Mouse (Mus musculus) MEL (cell line): ENCODE results near the gene Cdk16. TPM values are rescaled to one million over a fixed set of nuclear protein-coding genes. Genes with fewer than 3 reads are reported as not detected.

Source experiments
- DNase-seq: peaks from one replicate; pipeline ENCODE4 v3.0.0; 2011; ENCODE audit warnings: low read depth, low spot score
- H3K27ac ChIP-seq: 2 replicates; pipeline ENCODE4 v1.5.1; 2012; ENCODE audit warnings: low read depth, mild to moderate bottlenecking, control low read depth, low read length, moderate library complexity; ENCODE audit not compliant: control insufficient read depth
- H3K27me3 ChIP-seq, 2 experiments: fragments of 150-350 bp in 1 of 2; sonication (generic) in 1 of 2; 2 replicates each; pipeline ENCODE4 v1.6.1; 2012; ENCODE audit warnings: low read length in 2 of 2, mild to moderate bottlenecking in 2 of 2, improper control_type of control experiment in 1 of 2, moderate library complexity in 1 of 2; ENCODE audit not compliant: insufficient read depth in 2 of 2, control insufficient read depth in 1 of 2
- H3K36me3 ChIP-seq, 2 experiments: 2 replicates each; pipeline ENCODE4 v1.6.1; 2012 to 2014; ENCODE audit warnings: low read length in 2 of 2, improper control_type of control experiment in 1 of 2, inconsistent platforms in 1 of 2, mild to moderate bottlenecking in 1 of 2; ENCODE audit not compliant: insufficient read depth in 2 of 2, control insufficient read depth in 1 of 2
- H3K4me1 ChIP-seq, 2 experiments: fragments of 150-350 bp in 1 of 2; sonication (generic) in 1 of 2; 2 replicates each; pipeline ENCODE4 v1.6.1; 2012; ENCODE audit warnings: low read length in 2 of 2, improper control_type of control experiment in 1 of 2, mild to moderate bottlenecking in 1 of 2; ENCODE audit not compliant: insufficient read depth in 2 of 2, control insufficient read depth in 1 of 2
- H3K4me3 ChIP-seq, 2 experiments: fragments of 150-350 bp in 1 of 2; sonication (generic) in 1 of 2; 2 replicates each; pipeline ENCODE4 v1.5.1; 2012; ENCODE audit warnings: low read depth in 2 of 2, low read length in 2 of 2, mild to moderate bottlenecking in 2 of 2, moderate library complexity in 2 of 2, control low read depth in 1 of 2, improper control_type of control experiment in 1 of 2; ENCODE audit not compliant: control insufficient read depth in 1 of 2, insufficient read depth in 1 of 2
- H3K79me2 ChIP-seq: 2 replicates; pipeline ENCODE4 v1.6.1; 2012; ENCODE audit warnings: mild to moderate bottlenecking, low read length, moderate library complexity; ENCODE audit not compliant: control insufficient read depth, poor library complexity, insufficient read depth
- H3K9ac ChIP-seq: 2 replicates; pipeline ENCODE4 v1.6.1; 2012; ENCODE audit warnings: low read depth, mild to moderate bottlenecking, control low read depth, low read length, moderate library complexity; ENCODE audit not compliant: control insufficient read depth, poor library complexity, severe bottlenecking
- H3K9me3 ChIP-seq: fragments of 150-350 bp; sonication (generic); replicated peaks from 2 replicates; pipeline ENCODE4 v1.6.1; 2012; ENCODE audit warnings: mild to moderate bottlenecking, low read length, improper control_type of control experiment, moderate library complexity; ENCODE audit not compliant: insufficient read depth
- BHLHE40 ChIP-seq: IDR thresholded peaks from 2 replicates; pipeline ENCODE4 v1.6.1; 2012; ENCODE audit warnings: low read depth, mild to moderate bottlenecking, inconsistent platforms, low read length, improper control_type of control experiment, borderline replicate concordance
- CHD1 ChIP-seq: IDR thresholded peaks from 2 replicates; pipeline ENCODE4 v1.6.1; 2012; ENCODE audit warnings: low read depth, mild to moderate bottlenecking, inconsistent platforms, low read length, improper control_type of control experiment
- CHD2 ChIP-seq: IDR thresholded peaks from 2 replicates; pipeline ENCODE4 v1.6.1; 2011; ENCODE audit warnings: low read length, improper control_type of control experiment
- CTCF ChIP-seq, 3 experiments: IDR thresholded peaks in 2 of 3; conservative IDR thresholded peaks in 1 of 3; 2 replicates each; pipeline ENCODE4 v1.5.1; 2011 to 2012; ENCODE audit warnings: low read length in 3 of 3, low read depth in 2 of 3, mild to moderate bottlenecking in 2 of 3, improper control_type of control experiment in 1 of 3, inconsistent platforms in 1 of 3, mixed read lengths in 1 of 3, moderate library complexity in 1 of 3; ENCODE audit not compliant: control insufficient read depth in 1 of 3, insufficient read depth in 1 of 3, poor library complexity in 1 of 3, severe bottlenecking in 1 of 3
- E2F4 ChIP-seq: IDR thresholded peaks from 2 replicates; pipeline ENCODE4 v1.6.1; 2011; ENCODE audit warnings: low read depth, low read length, improper control_type of control experiment, borderline replicate concordance
- ELF1 ChIP-seq: IDR thresholded peaks from 2 replicates; pipeline ENCODE4 v1.6.1; 2014; ENCODE audit warnings: low read depth, mild to moderate bottlenecking, inconsistent platforms, low read length, improper control_type of control experiment, moderate library complexity
- EP300 ChIP-seq, 2 experiments: IDR thresholded peaks; 2 replicates each; pipeline ENCODE4 v1.6.1; 2011; ENCODE audit warnings: improper control_type of control experiment in 2 of 2, low read length in 2 of 2, low read depth in 1 of 2, mild to moderate bottlenecking in 1 of 2
- ETS1 ChIP-seq: IDR thresholded peaks from 2 replicates; pipeline ENCODE4 v1.6.1; 2012; ENCODE audit warnings: low read depth, mild to moderate bottlenecking, inconsistent platforms, low read length, improper control_type of control experiment, moderate library complexity
- GABPA ChIP-seq: IDR thresholded peaks from 2 replicates; pipeline ENCODE4 v1.6.1; 2012; ENCODE audit warnings: low read depth, mild to moderate bottlenecking, inconsistent platforms, low read length, improper control_type of control experiment, moderate library complexity
- GATA1 ChIP-seq: IDR thresholded peaks from 2 replicates; pipeline ENCODE4 v1.6.1; 2011; ENCODE audit warnings: low read depth, low read length, improper control_type of control experiment
- HCFC1 ChIP-seq: IDR thresholded peaks from 2 replicates; pipeline ENCODE4 v1.6.1; 2012; ENCODE audit warnings: low read depth, mild to moderate bottlenecking, inconsistent platforms, low read length, improper control_type of control experiment, moderate library complexity
- JUND ChIP-seq: IDR thresholded peaks from 2 replicates; pipeline ENCODE4 v1.6.1; 2011; ENCODE audit warnings: low read depth, mild to moderate bottlenecking, improper control_type of control experiment, low read length
- KAT2A ChIP-seq: conservative IDR thresholded peaks from 2 replicates; pipeline ENCODE4 v1.6.1; 2012; ENCODE audit warnings: low read depth, low read length, improper control_type of control experiment, inconsistent platforms
- MAFK ChIP-seq: IDR thresholded peaks from 2 replicates; pipeline ENCODE4 v1.6.1; 2011; ENCODE audit warnings: low read depth, mild to moderate bottlenecking, low read length, improper control_type of control experiment, borderline replicate concordance
- MAX ChIP-seq: IDR thresholded peaks from 2 replicates; pipeline ENCODE4 v1.6.1; 2011; ENCODE audit warnings: low read length, improper control_type of control experiment
- MAZ ChIP-seq: IDR thresholded peaks from 2 replicates; pipeline ENCODE4 v1.6.1; 2012; ENCODE audit warnings: low read depth, mild to moderate bottlenecking, inconsistent platforms, low read length, improper control_type of control experiment
- MXI1 ChIP-seq: IDR thresholded peaks from 2 replicates; pipeline ENCODE4 v1.6.1; 2011; ENCODE audit warnings: mild to moderate bottlenecking, low read depth, low read length, improper control_type of control experiment
- MYC ChIP-seq: IDR thresholded peaks from 2 replicates; pipeline ENCODE4 v1.6.1; 2011; ENCODE audit warnings: low read depth, mild to moderate bottlenecking, low read length, improper control_type of control experiment, moderate library complexity
- NELFE ChIP-seq: IDR thresholded peaks from 2 replicates; pipeline ENCODE4 v1.6.1; 2011; ENCODE audit warnings: low read depth, low read length, improper control_type of control experiment
- NRF1 ChIP-seq: IDR thresholded peaks from 2 replicates; pipeline ENCODE4 v1.6.1; 2014; ENCODE audit warnings: low read depth, mild to moderate bottlenecking, inconsistent platforms, low read length, improper control_type of control experiment, moderate library complexity; ENCODE audit not compliant: poor library complexity, insufficient read depth, severe bottlenecking
- POLR2A ChIP-seq, 2 experiments: IDR thresholded peaks; 2 replicates each; pipeline ENCODE4 v1.6.1; 2011 to 2012; ENCODE audit warnings: low read length in 2 of 2, mild to moderate bottlenecking in 2 of 2, control low read depth in 1 of 2, improper control_type of control experiment in 1 of 2, low read depth in 1 of 2, moderate library complexity in 1 of 2; ENCODE audit not compliant: control insufficient read depth in 1 of 2, insufficient read depth in 1 of 2, poor library complexity in 1 of 2
- POLR2AphosphoS2 ChIP-seq: IDR thresholded peaks from 2 replicates; pipeline ENCODE4 v1.6.1; 2011; ENCODE audit warnings: low read length, improper control_type of control experiment
- POLR2AphosphoS5 ChIP-seq: IDR thresholded peaks from 2 replicates; pipeline ENCODE4 v1.6.1; 2012; ENCODE audit warnings: low read depth, borderline replicate concordance, mild to moderate bottlenecking, inconsistent platforms, low read length, moderate library complexity, mixed read lengths
- RAD21 ChIP-seq: IDR thresholded peaks from 2 replicates; pipeline ENCODE4 v1.6.1; 2011; ENCODE audit warnings: mild to moderate bottlenecking, low read depth, low read length, improper control_type of control experiment
- RCOR1 ChIP-seq: IDR thresholded peaks from 2 replicates; pipeline ENCODE4 v1.6.1; 2012; ENCODE audit warnings: low read depth, mild to moderate bottlenecking, inconsistent platforms, low read length, improper control_type of control experiment
- SIN3A ChIP-seq: IDR thresholded peaks from 2 replicates; pipeline ENCODE4 v1.6.1; 2012; ENCODE audit warnings: low read length, improper control_type of control experiment, inconsistent platforms
- SMC3 ChIP-seq: IDR thresholded peaks from 2 replicates; pipeline ENCODE4 v1.6.1; 2011; ENCODE audit warnings: low read depth, low read length, improper control_type of control experiment
- TAL1 ChIP-seq: IDR thresholded peaks from 2 replicates; pipeline ENCODE4 v1.6.1; 2012; ENCODE audit warnings: mild to moderate bottlenecking, inconsistent platforms, low read length, moderate library complexity, mixed read lengths
- TBP ChIP-seq: IDR thresholded peaks from 2 replicates; pipeline ENCODE4 v1.8.0; 2011; ENCODE audit warnings: low read depth, low read length, improper control_type of control experiment
- TCF12 ChIP-seq: IDR thresholded peaks from 2 replicates; pipeline ENCODE4 v1.6.1; 2014; ENCODE audit warnings: low read depth, mild to moderate bottlenecking, inconsistent platforms, low read length, improper control_type of control experiment, moderate library complexity
- UBTF ChIP-seq: IDR thresholded peaks from 2 replicates; pipeline ENCODE4 v1.6.1; 2012; ENCODE audit warnings: low read depth, mild to moderate bottlenecking, inconsistent platforms, low read length, improper control_type of control experiment, moderate library complexity, borderline replicate concordance; ENCODE audit not compliant: insufficient read depth
- USF1 ChIP-seq: IDR thresholded peaks from 2 replicates; pipeline ENCODE4 v1.6.1; 2014; ENCODE audit warnings: low read depth, mild to moderate bottlenecking, inconsistent platforms, low read length, improper control_type of control experiment, moderate library complexity
- USF2 ChIP-seq, 2 experiments: IDR thresholded peaks; 2 replicates each; pipeline ENCODE4 v1.6.1; 2011 to 2012; ENCODE audit warnings: improper control_type of control experiment in 2 of 2, low read length in 2 of 2, borderline replicate concordance in 1 of 2, inconsistent platforms in 1 of 2, low read depth in 1 of 2, mild to moderate bottlenecking in 1 of 2; ENCODE audit not compliant: insufficient read depth in 1 of 2
- ZKSCAN1 ChIP-seq: IDR thresholded peaks from 2 replicates; pipeline ENCODE4 v1.6.1; 2012; ENCODE audit warnings: low read depth, mild to moderate bottlenecking, inconsistent platforms, low read length, improper control_type of control experiment, moderate library complexity
- ZMIZ1 ChIP-seq: IDR thresholded peaks from 2 replicates; pipeline ENCODE4 v1.6.1; 2012; ENCODE audit warnings: low read depth, mild to moderate bottlenecking, inconsistent platforms, low read length, improper control_type of control experiment, moderate library complexity
- ZNF384 ChIP-seq: IDR thresholded peaks from 2 replicates; pipeline ENCODE4 v1.6.1; 2012; ENCODE audit warnings: low read depth, mild to moderate bottlenecking, inconsistent platforms, low read length, improper control_type of control experiment
- polyA plus RNA-seq, 2 experiments: library from polyadenylated mRNA; stranded (reverse) in 1 of 2; unstranded in 1 of 2; fragments of >175 nt in 1 of 2; fragments of >200 nt in 1 of 2; gene quantifications; 2 replicates each; pipeline versions ENCODE4 v1.2.1 to v1.2.4; 2012; ENCODE audit warnings: low replicate concordance in 2 of 2, low read depth in 1 of 2; ENCODE audit not compliant: insufficient read length in 2 of 2, insufficient read depth in 1 of 2, missing spikeins in 1 of 2
- total RNA-seq: library from RNA; depleted of rRNA; stranded (reverse); fragments of 300-350 nt; gene quantifications from 2 replicates; pipeline ENCODE4 v1.2.3, GENCODE M21; 2012

The Cdk16 gene
- total and polyA plus RNA-seq, 3 experiments: 36.6 to 136 TPM; not detected in 1

DNA sequence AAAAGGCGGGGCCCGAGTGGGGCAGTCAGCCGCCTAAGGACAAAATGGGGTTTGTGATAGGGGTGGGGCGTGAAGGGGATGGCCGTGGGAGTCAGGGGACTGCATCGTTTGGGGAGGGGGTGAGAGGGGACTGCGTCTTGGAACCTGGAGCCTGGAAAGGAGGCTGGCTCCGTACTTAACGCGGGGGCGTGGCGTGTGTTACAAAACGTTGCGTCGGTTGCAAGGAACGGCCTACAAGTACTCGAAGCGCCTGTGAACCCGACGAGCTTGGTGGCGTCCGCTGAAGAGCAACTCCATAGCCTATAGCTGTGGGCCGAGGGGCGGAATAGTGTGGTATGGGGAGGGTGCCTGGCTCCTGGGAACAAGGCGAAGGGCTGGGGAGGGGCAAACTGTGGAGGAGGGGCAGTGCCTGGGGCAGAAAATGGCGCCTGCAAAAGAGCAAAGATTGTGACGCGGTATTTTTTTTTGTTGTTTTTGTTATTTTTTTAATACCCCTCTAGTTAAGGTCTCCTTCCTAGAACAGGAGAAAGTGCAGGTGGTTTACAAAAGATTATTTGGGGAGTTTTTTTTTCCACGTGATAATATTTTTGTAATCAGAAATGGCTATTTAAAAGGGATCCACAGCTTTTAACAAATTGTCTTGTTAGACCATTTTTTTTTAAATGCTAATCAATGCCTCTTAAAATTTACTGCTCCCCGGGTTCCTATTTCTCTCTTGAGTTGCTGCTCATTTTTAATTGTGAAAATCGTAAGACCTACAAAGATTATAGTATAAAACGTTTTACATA lies 16.7 kb downstream of the Cdk16 start:
- peaks cover 0 to 24% of the 10 kb centered on the region in 2 experiments; a peak in 3 of 4 replicates for H3K36me3 ChIP-seq
- H3K79me2 ChIP-seq: peaks cover 7% of the 10 kb centered on the region; the same call in 1 of the 2 replicates
- H3K4me1 ChIP-seq: peaks cover 12 to 17% of the 10 kb centered on the region in 2 experiments
- peak; percentile 97 for DNase-seq
- peak overlapping the region; percentile 94 for H3K9ac ChIP-seq
- H3K27me3 ChIP-seq: no peaks in the 10 kb centered on the region
- H3K9me3 ChIP-seq: no peaks in the 10 kb centered on the region
- H3K4me3 ChIP-seq: peak overlapping the region; percentile 90 to 94
- peak overlapping the region; percentile 94 for H3K27ac ChIP-seq
- TF ChIP-seq GABPA (no peak), NELFE (no peak), GATA1 (no peak), USF2 (IDR thresholded peaks at IDR 0.05; ENCODE audit: borderline replicate concordance in 1 of 2, insufficient read depth in 1 of 2, low read depth in 1 of 2, low read length in 2 of 2) (no peak), E2F4 (no peak), TBP (peak; percentile 84), MAZ (no peak), CTCF (IDR thresholded peaks at IDR 0.05 in 2 of 3, conservative IDR thresholded peaks at IDR 0.05 in 1 of 3; ENCODE audit: control insufficient read depth in 1 of 3, insufficient read depth in 1 of 3, low read depth in 2 of 3, low read length in 3 of 3, poor library complexity in 1 of 3, severe bottlenecking in 1 of 3) (no peak), ETS1 (no peak), ELF1 (no peak), MYC (0 out of 2 replicates have a peak, but pooled peaks have one; percentile 72), HCFC1 (no peak; the same call in 1 of the 2 replicates), JUND (no peak), POLR2AphosphoS5 (no peak), EP300 (IDR thresholded peaks at IDR 0.05; ENCODE audit: low read depth in 1 of 2, low read length in 2 of 2) (no peak; a peak in 1 of 4 replicates), RAD21 (no peak), KAT2A (no peak), NRF1 (no peak), MAFK (no peak), POLR2A (IDR thresholded peaks at IDR 0.05; ENCODE audit: control insufficient read depth in 1 of 2, insufficient read depth in 1 of 2, low read depth in 1 of 2, low read length in 2 of 2, poor library complexity in 1 of 2) (peak in 1 of 2 experiments; percentile 31; a peak in 2 of 4 replicates), ZNF384 (peak; percentile 66; the same call in 1 of the 2 replicates), UBTF (0 out of 2 replicates have a peak, but pooled peaks have one; percentile 43), POLR2AphosphoS2 (peak; percentile 12; the same call in 1 of the 2 replicates), RCOR1 (no peak), SMC3 (no peak), BHLHE40 (no peak), ZMIZ1 (0 out of 2 replicates have a peak, but pooled peaks have one; percentile 14), ZKSCAN1 (no peak), USF1 (no peak), CHD1 (no peak), TCF12 (no peak), SIN3A (peak; percentile 72; the same call in 1 of the 2 replicates), CHD2 (no peak), TAL1 (no peak), MXI1 (peak; percentile 19; the same call in 1 of the 2 replicates), MAX (no peak; the same call in 1 of the 2 replicates)
